Mouse (Mus musculus): Measurements from ENCODE around the gene Diras1. TPM values are rescaled to one million over a fixed set of nuclear protein-coding genes. Genes with fewer than 3 reads are reported as not detected.

Gene Diras1
- polyA plus RNA-seq, 1 experiment from 2014 or later: not detected

- Histone ChIP-seq H3K4me3 (ENCODE audit: low read depth, low read length) (no peak overlapping the region), H3K4me1 (ENCODE audit: insufficient read depth) (peaks cover 5% of the 10 kb centered on the region; the same call in 1 of the 2 replicates), H3K36me3 (replicated peaks; ENCODE audit: insufficient read depth, low read length) (0 out of 2 replicates have a peak, but pooled peaks cover 5% of the 10 kb centered on the region), H3K27ac (ENCODE audit: low read depth) (no peak overlapping the region), H3K4me2 (ENCODE audit: low read depth, low read length) (no peak overlapping the region), H3K9me3 (ENCODE audit: low read length) (no peaks in the 10 kb centered on the region), H3K9ac (replicated peaks) (no peak overlapping the region), H3K27me3 (ENCODE audit: insufficient read depth, low read length) (no peaks in the 10 kb centered on the region)
- WGBS (ENCODE audit: insufficient replicate concordance): 75% methylated on average over 7 of the region's 7 CpGs
- ATAC-seq: no peak
- DNase-seq: peak; percentile 40
- TF ChIP-seq EP300 (IDR thresholded peaks at IDR 0.05; ENCODE audit: low read depth): no peak
- TF ChIP-seq CTCF (IDR thresholded peaks at IDR 0.05; ENCODE audit: low read depth): peak; percentile 49
Observed at GRCm38 (mm10) chr10:81036251-81036650, 10.8 kb upstream of the Diras1 start.

GRCm38 (mm10) chr10:81033586-81033985, 8.1 kb upstream of the Diras1 start:
- Histone ChIP-seq H3K9me3 (ENCODE audit: low read length) (no peaks in the 10 kb centered on the region), H3K27me3 (ENCODE audit: insufficient read depth, low read length) (no peaks in the 10 kb centered on the region), H3K27ac (ENCODE audit: low read depth) (no peak overlapping the region), H3K4me1 (ENCODE audit: insufficient read depth) (peaks cover 5% of the 10 kb centered on the region; the same call in 1 of the 2 replicates), H3K36me3 (replicated peaks; ENCODE audit: insufficient read depth, low read length) (0 out of 2 replicates have a peak, but pooled peaks cover 8% of the 10 kb centered on the region), H3K4me3 (ENCODE audit: low read depth, low read length) (no peak overlapping the region), H3K4me2 (ENCODE audit: low read depth, low read length) (no peak overlapping the region), H3K9ac (replicated peaks) (no peak overlapping the region)
- WGBS (ENCODE audit: insufficient replicate concordance): 76% methylated on average over 10 of the region's 10 CpGs
- DNase-seq: no peak
- TF ChIP-seq CTCF (IDR thresholded peaks at IDR 0.05; ENCODE audit: low read depth) (no peak), EP300 (IDR thresholded peaks at IDR 0.05; ENCODE audit: low read depth) (no peak)
- no peak for ATAC-seq

GRCm38 (mm10) chr10:81029031-81029430, 3.6 kb upstream of the Diras1 start:
- no peak for ATAC-seq
- WGBS (ENCODE audit: insufficient replicate concordance): 69% methylated on average over 10 of the region's 10 CpGs
- H3K9me3 ChIP-seq (ENCODE audit: low read length): no peaks in the 10 kb centered on the region

GRCm38 (mm10) chr10:81028219-81028618, 2.8 kb upstream of the Diras1 start:
- Histone ChIP-seq H3K9ac (replicated peaks) (no peak overlapping the region), H3K27ac (ENCODE audit: low read depth) (no peak overlapping the region), H3K9me3 (ENCODE audit: low read length) (no peaks in the 10 kb centered on the region), H3K4me3 (ENCODE audit: low read depth, low read length) (no peak overlapping the region), H3K27me3 (ENCODE audit: insufficient read depth, low read length) (peaks cover 26% of the 10 kb centered on the region), H3K36me3 (replicated peaks; ENCODE audit: insufficient read depth, low read length) (0 out of 2 replicates have a peak, but pooled peaks cover 6% of the 10 kb centered on the region), H3K4me2 (ENCODE audit: low read depth, low read length) (no peak overlapping the region), H3K4me1 (ENCODE audit: insufficient read depth) (no peaks in the 10 kb centered on the region; the same call in 1 of the 2 replicates)
- DNase-seq: no peak
- no peak for ATAC-seq
- TF ChIP-seq EP300 (IDR thresholded peaks at IDR 0.05; ENCODE audit: low read depth) (no peak), CTCF (IDR thresholded peaks at IDR 0.05; ENCODE audit: low read depth) (no peak)

More at GRCm38 (mm10) chr10:81029031-81029430, 3.6 kb upstream of the Diras1 start:
- Histone ChIP-seq H3K9ac (replicated peaks) (no peak overlapping the region), H3K4me3 (ENCODE audit: low read depth, low read length) (no peak overlapping the region), H3K36me3 (replicated peaks; ENCODE audit: insufficient read depth, low read length) (0 out of 2 replicates have a peak, but pooled peaks cover 8% of the 10 kb centered on the region), H3K4me2 (ENCODE audit: low read depth, low read length) (no peak overlapping the region), H3K4me1 (ENCODE audit: insufficient read depth) (no peaks in the 10 kb centered on the region; the same call in 1 of the 2 replicates), H3K27ac (ENCODE audit: low read depth) (no peak overlapping the region), H3K27me3 (ENCODE audit: insufficient read depth, low read length) (peaks cover 20% of the 10 kb centered on the region)
- no peak for DNase-seq
- TF ChIP-seq EP300 (IDR thresholded peaks at IDR 0.05; ENCODE audit: low read depth): no peak
- TF ChIP-seq CTCF (IDR thresholded peaks at IDR 0.05; ENCODE audit: low read depth): no peak

- 0 out of 2 replicates have a peak, but pooled peaks cover 6% of the 10 kb centered on the region for H3K36me3 ChIP-seq (replicated peaks; ENCODE audit: insufficient read depth, low read length)
- ATAC-seq: no peak
- H3K27ac ChIP-seq (ENCODE audit: low read depth): no peak overlapping the region
- no peaks in the 10 kb centered on the region; the same call in 1 of the 2 replicates for H3K4me1 ChIP-seq (ENCODE audit: insufficient read depth)
- H3K27me3 ChIP-seq (ENCODE audit: insufficient read depth, low read length): peaks cover 31% of the 10 kb centered on the region
- no peak overlapping the region for H3K4me3 ChIP-seq (ENCODE audit: low read depth, low read length)
- H3K9ac ChIP-seq (replicated peaks): no peak overlapping the region
- no peak overlapping the region for H3K4me2 ChIP-seq (ENCODE audit: low read depth, low read length)
- no peak for DNase-seq
- H3K9me3 ChIP-seq (ENCODE audit: low read length): no peaks in the 10 kb centered on the region
- WGBS (ENCODE audit: insufficient replicate concordance): 60% methylated on average over 4 of the region's 4 CpGs
- TF ChIP-seq CTCF (IDR thresholded peaks at IDR 0.05; ENCODE audit: low read depth): no peak
Observed at GRCm38 (mm10) chr10:81027331-81027730, 1.9 kb upstream of the Diras1 start.

- Histone ChIP-seq H3K4me2 (ENCODE audit: low read depth, low read length) (no peak overlapping the region), H3K27me3 (ENCODE audit: insufficient read depth, low read length) (peaks cover 36% of the 10 kb centered on the region), H3K4me1 (ENCODE audit: insufficient read depth) (no peaks in the 10 kb centered on the region; the same call in 1 of the 2 replicates), H3K36me3 (replicated peaks; ENCODE audit: insufficient read depth, low read length) (0 out of 2 replicates have a peak, but pooled peaks cover 6% of the 10 kb centered on the region), H3K9me3 (ENCODE audit: low read length) (no peaks in the 10 kb centered on the region), H3K27ac (ENCODE audit: low read depth) (no peak overlapping the region), H3K4me3 (ENCODE audit: low read depth, low read length) (no peak overlapping the region), H3K9ac (replicated peaks) (no peak overlapping the region)
- no peak for TF ChIP-seq CTCF (IDR thresholded peaks at IDR 0.05; ENCODE audit: low read depth)
- TF ChIP-seq EP300 (IDR thresholded peaks at IDR 0.05; ENCODE audit: low read depth): no peak
- ATAC-seq (no peak), DNase-seq (no peak)
- WGBS (ENCODE audit: insufficient replicate concordance): 92% methylated on average over 5 of the region's 5 CpGs
Observed at GRCm38 (mm10) chr10:81026857-81027256, 1.4 kb upstream of the Diras1 start.
